Mouse (Mus musculus) G1E (cell line): ENCODE data around the gene Ncapd2.

Source experiments
- CTCF ChIP-seq: IDR thresholded peaks from 2 replicates; pipeline ENCODE4 v1.5.1; 2012; ENCODE audit warnings: low read depth, low read length, inconsistent platforms, mixed read lengths
- GATA1 ChIP-seq: IDR thresholded peaks from 2 replicates; pipeline ENCODE4 v1.6.1; 2012; ENCODE audit warnings: borderline replicate concordance, low read length, inconsistent platforms, mixed read lengths
- GATA2 ChIP-seq: IDR thresholded peaks from 2 replicates; pipeline ENCODE4 v1.6.1; 2012; ENCODE audit warnings: low read depth, low read length, inconsistent platforms, borderline replicate concordance

DNA sequence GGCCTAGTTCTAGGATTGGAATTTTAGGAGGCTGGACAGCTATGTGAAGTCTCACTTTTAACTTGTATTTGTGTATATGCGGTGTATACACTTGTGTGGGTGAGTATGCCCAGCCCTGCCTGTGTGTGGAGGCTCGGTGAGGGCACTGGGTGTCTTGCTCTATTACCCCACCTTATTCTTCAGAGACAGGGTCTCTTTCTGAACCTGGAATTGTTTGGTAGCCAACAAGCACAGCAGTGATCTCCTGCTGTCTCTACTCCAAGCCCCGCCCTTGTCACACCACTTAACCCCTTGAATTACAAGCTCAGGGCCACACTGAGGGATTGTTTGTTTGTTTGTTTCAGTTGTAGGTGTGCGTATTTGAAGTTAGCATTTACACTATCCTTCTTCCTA is 40.5 kb upstream of the Ncapd2 start:
- TF ChIP-seq CTCF = no peak
- TF ChIP-seq GATA1 = no peak
- TF ChIP-seq GATA2 = no peak
